Mouse (Mus musculus) monocyte, adult 5-6 weeks (primary cell): ENCODE results near the gene Adat1. TPM values are rescaled to one million over a fixed set of nuclear protein-coding genes. Genes with fewer than 3 reads are reported as not detected.

Experiments
- ATAC-seq: fragments of 153-309, 156-312 bp; replicated peaks from 2 replicates; pipeline ENCODE4 v1.8.0; 2017; ENCODE audit warnings: mild to moderate bottlenecking; ENCODE audit not compliant: low TSS enrichment, insufficient number of reproducible peaks, severe bottlenecking, poor library complexity, low FRiP score
- total RNA-seq: library from RNA; stranded (forward); fragments of 200-1000, 200-491, 200-594 nt; gene quantifications from 3 replicates; pipeline ENCODE4 v1.2.3, GENCODE M21; 2017

The Adat1 gene
- total RNA-seq, 1 experiment from 2014 or later = 0.95 TPM

- no peak for ATAC-seq
Measured at GRCm38 (mm10) chr8:111975706-111976105, 16.4 kb downstream of the Adat1 start.

GRCm38 (mm10) chr8:111974138-111974537, 18.0 kb downstream of the Adat1 start:
- no peak for ATAC-seq

GRCm38 (mm10) chr8:111968991-111969390, 23.1 kb downstream of the Adat1 start:
- ATAC-seq = no peak

GRCm38 (mm10) chr8:111968541-111968940, 23.6 kb downstream of the Adat1 start:
- no peak for ATAC-seq

- no peak for ATAC-seq
Measured at GRCm38 (mm10) chr8:111967246-111967870, 24.7 kb downstream of the Adat1 start.

- ATAC-seq = no peak
Measured at GRCm38 (mm10) chr8:111964849-111965561, 27.1 kb downstream of the Adat1 start.

- no peak for ATAC-seq
Measured at GRCm38 (mm10) chr8:111964351-111964750, 27.8 kb downstream of the Adat1 start.

GRCm38 (mm10) chr8:111963546-111963945, 28.6 kb downstream of the Adat1 start:
- no peak for ATAC-seq

GRCm38 (mm10) chr8:111963091-111963490, 29.0 kb downstream of the Adat1 start:
- no peak for ATAC-seq

GRCm38 (mm10) chr8:111962589-111962988, 29.5 kb downstream of the Adat1 start:
- ATAC-seq = no peak

GRCm38 (mm10) chr8:111961330-111961729, 30.8 kb downstream of the Adat1 start:
- ATAC-seq = no peak

GRCm38 (mm10) chr8:111960591-111961321, 31.3 kb downstream of the Adat1 start:
- no peak for ATAC-seq

GRCm38 (mm10) chr8:111957231-111957630, 34.9 kb downstream of the Adat1 start:
- no peak for ATAC-seq

GRCm38 (mm10) chr8:111955879-111956278, 36.2 kb downstream of the Adat1 start:
- no peak for ATAC-seq

GRCm38 (mm10) chr8:111954844-111955594, 37.1 kb downstream of the Adat1 start:
- no peak for ATAC-seq

- ATAC-seq = no peak
Measured at GRCm38 (mm10) chr8:111951936-111952335, 40.2 kb downstream of the Adat1 start.

- no peak for ATAC-seq
Measured at GRCm38 (mm10) chr8:111951317-111951716, 40.8 kb downstream of the Adat1 start.

- ATAC-seq = no peak
Measured at GRCm38 (mm10) chr8:111950846-111951245, 41.3 kb downstream of the Adat1 start.

- ATAC-seq = no peak
Measured at GRCm38 (mm10) chr8:111947954-111948353, 44.1 kb downstream of the Adat1 start.
